Mouse (Mus musculus) spleen, adult 2 months (tissue): ENCODE measurements around the gene Plxnb3.

Source experiments
- CTCF ChIP-seq: fragments of 200-500 bp; IDR thresholded peaks from 2 replicates; pipeline ENCODE4 v1.5.1; 2011; ENCODE audit warnings: mild to moderate bottlenecking, inconsistent platforms; ENCODE audit not compliant: insufficient read depth, insufficient read length, insufficient replicate concordance; ENCODE audit errors: extremely low read depth
- POLR2A ChIP-seq: fragments of 200-500 bp; IDR thresholded peaks from 2 replicates; pipeline ENCODE4 v1.6.1; 2011; ENCODE audit warnings: low read depth, low read length, inconsistent platforms

GRCm38 (mm10) chrX:73744774-73745481 is 12.0 kb upstream of the Plxnb3 start:
- no peak for TF ChIP-seq CTCF
- TF ChIP-seq POLR2A: no peak
